Mouse (Mus musculus): ENCODE measurements around the gene Necap2.

DNA sequence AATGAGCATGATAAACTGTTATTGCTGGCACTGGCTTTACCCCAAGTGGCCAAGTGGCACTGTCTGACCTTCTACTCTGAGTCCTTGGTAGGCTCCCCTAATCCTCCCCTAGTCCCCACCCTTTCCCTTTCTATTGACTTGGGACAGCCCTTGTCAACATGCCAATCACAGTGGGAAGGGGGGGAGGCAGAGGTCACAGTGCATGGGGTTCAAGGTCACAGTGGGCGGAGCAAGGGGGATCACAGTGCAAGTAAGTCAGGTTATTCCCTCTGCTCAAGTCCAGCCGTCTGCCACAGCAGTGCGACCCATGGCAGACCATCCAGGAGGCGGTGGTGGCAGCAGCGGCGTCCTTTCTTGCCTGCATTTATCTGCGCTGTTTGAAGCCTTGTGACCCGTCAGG, 37.2 kb upstream of the Necap2 start:
- TF ChIP-seq CTCF (IDR thresholded peaks at IDR 0.05) (no peak), EP300 (IDR thresholded peaks at IDR 0.05) (no peak)
